Mouse (Mus musculus): ENCODE data around the gene Ppt1. TPM values are rescaled to one million over a fixed set of nuclear protein-coding genes. Genes with fewer than 3 reads are reported as not detected.

The Ppt1 gene
- polyA plus RNA-seq, 1 experiment from 2014 or later: 54.9 TPM

DNA sequence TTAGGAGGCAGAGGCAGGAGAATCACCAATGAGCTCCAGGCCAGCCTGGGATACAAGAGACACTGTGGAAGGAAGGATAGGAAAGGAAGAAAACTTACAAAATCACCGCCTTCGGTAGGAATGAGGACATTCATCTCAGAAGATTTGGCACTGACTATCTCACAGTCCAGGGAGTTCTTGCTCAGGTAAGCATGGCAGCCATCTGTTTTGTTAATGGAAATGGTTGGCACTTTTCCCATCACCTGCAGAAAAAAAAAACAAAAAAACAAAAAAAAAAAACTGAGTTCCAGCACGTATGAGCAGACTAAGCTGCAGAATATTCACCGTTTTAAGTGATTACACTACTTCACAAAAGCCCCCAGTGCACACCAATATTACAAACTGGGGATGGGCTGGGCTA is 25.8 kb downstream of the Ppt1 start:
- 94% methylated on average over 4 of the region's 4 CpGs for whole genome bisulfite sequencing
- Histone ChIP-seq H3K27me3 (replicated peaks; ENCODE audit: control insufficient read depth, insufficient read depth, low read length) (no peaks in the 10 kb centered on the region), H3K9ac (ENCODE audit: low read depth, low read length) (no peak overlapping the region), H3K4me3 (ENCODE audit: low read depth, low read length) (no peak overlapping the region), H3K4me2 (replicated peaks; ENCODE audit: low read depth) (no peak overlapping the region), H3K4me1 (replicated peaks; ENCODE audit: control insufficient read depth, insufficient read depth, low read length) (no peaks in the 10 kb centered on the region), H3K36me3 (ENCODE audit: control insufficient read depth, insufficient read depth) (peaks cover 84% of the 10 kb centered on the region), H3K9me3 (ENCODE audit: control insufficient read depth) (no peaks in the 10 kb centered on the region), H3K27ac (ENCODE audit: low read depth, low read length) (no peak overlapping the region)
- TF ChIP-seq CTCF (IDR thresholded peaks at IDR 0.05; ENCODE audit: low read depth): no peak
- ATAC-seq: no peak

DNA sequence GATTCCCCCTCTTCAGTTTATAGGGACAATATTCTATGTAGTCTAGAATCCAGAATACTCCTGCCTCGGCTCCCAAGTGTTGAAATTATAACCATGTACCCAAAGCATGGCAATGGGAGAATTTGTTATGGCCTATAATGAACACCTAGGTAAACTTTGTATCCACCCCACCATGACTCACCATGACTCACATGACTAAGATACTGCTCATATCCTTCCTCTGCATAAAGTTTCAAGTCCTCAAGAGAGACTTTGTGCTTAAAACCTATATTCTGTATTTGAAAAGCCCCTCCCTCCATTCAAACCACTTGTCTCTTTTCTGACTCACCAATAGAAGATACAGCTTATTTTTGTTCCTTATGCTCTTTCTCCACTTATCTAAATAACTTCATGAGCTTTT is 32.0 kb downstream of the Ppt1 start:
- peaks cover 82% of the 10 kb centered on the region for H3K36me3 ChIP-seq (ENCODE audit: control insufficient read depth, insufficient read depth)

DNA sequence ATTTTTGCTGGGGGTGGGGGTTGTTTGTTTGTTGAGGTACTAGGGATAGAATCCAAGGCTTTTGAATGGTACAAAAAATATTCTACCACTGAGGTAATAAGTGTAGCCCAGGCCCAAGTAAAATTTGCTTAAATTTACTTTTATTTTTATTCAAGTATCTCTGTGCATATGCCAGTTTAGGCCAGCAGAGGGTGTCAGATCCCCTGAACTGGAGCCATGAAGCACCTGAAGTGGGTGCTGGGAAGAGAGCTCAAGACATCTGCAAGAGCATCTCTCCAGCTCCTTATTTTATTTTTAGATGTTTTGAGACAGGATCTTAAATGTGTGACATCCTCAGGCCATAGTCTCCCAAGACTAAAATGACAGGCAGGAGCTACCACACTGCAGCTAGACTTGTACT is 34.0 kb downstream of the Ppt1 start:
- Histone ChIP-seq H3K9ac (ENCODE audit: low read depth, low read length) (no peak overlapping the region), H3K9me3 (ENCODE audit: control insufficient read depth) (no peaks in the 10 kb centered on the region), H3K4me2 (replicated peaks; ENCODE audit: low read depth) (no peak overlapping the region), H3K4me3 (ENCODE audit: low read depth, low read length) (no peak overlapping the region), H3K36me3 (ENCODE audit: control insufficient read depth, insufficient read depth) (peaks cover 63% of the 10 kb centered on the region), H3K27me3 (replicated peaks; ENCODE audit: control insufficient read depth, insufficient read depth, low read length) (no peaks in the 10 kb centered on the region), H3K4me1 (replicated peaks; ENCODE audit: control insufficient read depth, insufficient read depth, low read length) (no peaks in the 10 kb centered on the region), H3K27ac (ENCODE audit: low read depth, low read length) (no peak overlapping the region)
- ATAC-seq: no peak
- peak; percentile 69 for TF ChIP-seq CTCF (IDR thresholded peaks at IDR 0.05; ENCODE audit: low read depth)

More for the DNA sequence above, 32.0 kb downstream of the Ppt1 start:
- Histone ChIP-seq H3K4me3 (ENCODE audit: low read depth, low read length) (no peak overlapping the region), H3K4me2 (replicated peaks; ENCODE audit: low read depth) (no peak overlapping the region), H3K9me3 (ENCODE audit: control insufficient read depth) (no peaks in the 10 kb centered on the region), H3K9ac (ENCODE audit: low read depth, low read length) (no peak overlapping the region), H3K27ac (ENCODE audit: low read depth, low read length) (no peak overlapping the region), H3K4me1 (replicated peaks; ENCODE audit: control insufficient read depth, insufficient read depth, low read length) (no peaks in the 10 kb centered on the region), H3K27me3 (replicated peaks; ENCODE audit: control insufficient read depth, insufficient read depth, low read length) (no peaks in the 10 kb centered on the region)
- ATAC-seq: peak; percentile 47; the same call in 1 of the 2 replicates
- TF ChIP-seq CTCF (IDR thresholded peaks at IDR 0.05; ENCODE audit: low read depth): no peak
- 60% methylated on average over 1 of the region's 1 CpGs for WGBS

DNA sequence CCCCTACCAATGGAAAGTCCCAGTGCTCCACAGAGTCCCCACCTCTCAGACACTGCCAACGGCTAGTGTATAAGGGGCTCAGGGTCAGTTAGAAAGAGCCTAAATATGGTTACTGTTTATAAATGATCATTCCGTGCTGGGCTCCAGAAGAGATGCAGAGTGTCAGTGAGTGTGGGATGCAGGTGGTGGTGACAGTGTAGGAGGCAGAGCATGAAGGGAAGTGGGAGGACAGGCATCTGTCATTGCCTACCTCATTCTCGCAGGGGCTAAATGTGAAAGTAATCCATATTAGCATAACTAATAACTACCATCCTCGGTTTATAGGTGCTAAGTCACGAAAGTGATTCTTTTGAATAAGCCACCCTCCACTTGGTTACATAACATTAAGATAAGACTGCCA is 34.7 kb downstream of the Ppt1 start:
- H3K4me2 ChIP-seq (replicated peaks; ENCODE audit: low read depth): no peak overlapping the region
- no peak overlapping the region for H3K4me3 ChIP-seq (ENCODE audit: low read depth, low read length)
- H3K27me3 ChIP-seq (replicated peaks; ENCODE audit: control insufficient read depth, insufficient read depth, low read length): no peaks in the 10 kb centered on the region
- WGBS: 76% methylated on average over 5 of the region's 5 CpGs
- H3K4me1 ChIP-seq (replicated peaks; ENCODE audit: control insufficient read depth, insufficient read depth, low read length): no peaks in the 10 kb centered on the region
- ATAC-seq: no peak
- H3K9me3 ChIP-seq (ENCODE audit: control insufficient read depth): no peaks in the 10 kb centered on the region
- no peak overlapping the region for H3K9ac ChIP-seq (ENCODE audit: low read depth, low read length)
- no peak overlapping the region for H3K27ac ChIP-seq (ENCODE audit: low read depth, low read length)
- no peak for TF ChIP-seq CTCF (IDR thresholded peaks at IDR 0.05; ENCODE audit: low read depth)
- H3K36me3 ChIP-seq (ENCODE audit: control insufficient read depth, insufficient read depth): peaks cover 56% of the 10 kb centered on the region

DNA sequence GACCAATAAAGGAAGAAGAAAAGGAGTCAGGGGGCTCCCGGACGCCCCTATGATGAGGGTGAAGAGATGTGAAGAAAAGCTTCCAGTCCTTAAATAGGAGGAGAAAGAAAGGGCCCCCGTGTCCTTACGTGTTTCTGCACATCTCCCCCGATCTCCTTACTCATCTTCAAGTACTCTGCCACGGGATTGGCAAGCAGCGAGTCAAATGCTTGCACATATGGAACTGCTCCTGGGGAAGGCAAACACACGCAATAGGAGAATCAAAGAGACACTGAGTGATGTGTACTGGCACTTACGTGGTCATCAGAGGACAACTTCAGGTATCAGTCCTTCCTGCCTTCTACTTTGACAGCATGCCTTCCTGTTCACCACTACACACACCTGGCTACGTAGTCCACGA is 35.2 kb downstream of the Ppt1 start:
- Histone ChIP-seq H3K9ac (ENCODE audit: low read depth, low read length) (no peak overlapping the region), H3K36me3 (ENCODE audit: control insufficient read depth, insufficient read depth) (peaks cover 51% of the 10 kb centered on the region), H3K4me3 (ENCODE audit: low read depth, low read length) (no peak overlapping the region), H3K27me3 (replicated peaks; ENCODE audit: control insufficient read depth, insufficient read depth, low read length) (no peaks in the 10 kb centered on the region), H3K27ac (ENCODE audit: low read depth, low read length) (0 out of 2 replicates have a peak overlapping the region, but pooled peaks have one; percentile 15), H3K4me2 (replicated peaks; ENCODE audit: low read depth) (no peak overlapping the region), H3K9me3 (ENCODE audit: control insufficient read depth) (no peaks in the 10 kb centered on the region), H3K4me1 (replicated peaks; ENCODE audit: control insufficient read depth, insufficient read depth, low read length) (no peaks in the 10 kb centered on the region)
- ATAC-seq: no peak
- no peak for TF ChIP-seq CTCF (IDR thresholded peaks at IDR 0.05; ENCODE audit: low read depth)
- 87% methylated on average over 11 of the region's 11 CpGs for WGBS

DNA sequence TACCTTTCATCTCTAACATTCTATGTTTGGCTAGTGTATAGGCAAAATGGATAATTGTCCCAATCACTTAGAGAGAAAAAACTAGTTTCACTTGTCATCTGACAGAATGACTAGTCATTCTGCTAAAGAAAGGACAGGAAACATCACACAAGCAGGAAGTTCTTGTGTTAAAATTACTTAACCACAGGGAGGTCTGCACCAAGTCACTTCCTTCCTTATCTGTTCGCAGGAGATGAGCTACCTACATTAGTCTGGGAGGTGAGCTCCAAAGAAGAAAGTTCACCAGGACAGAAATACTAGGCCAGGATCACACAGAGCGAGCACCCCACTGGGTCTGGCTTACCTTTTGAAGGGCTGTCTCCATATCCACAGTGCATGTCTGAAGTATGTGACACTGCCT is 35.9 kb downstream of the Ppt1 start:
- no peak overlapping the region for H3K4me3 ChIP-seq (ENCODE audit: low read depth, low read length)
- H3K27me3 ChIP-seq (replicated peaks; ENCODE audit: control insufficient read depth, insufficient read depth, low read length): no peaks in the 10 kb centered on the region
- H3K27ac ChIP-seq (ENCODE audit: low read depth, low read length): no peak overlapping the region
- no peaks in the 10 kb centered on the region for H3K4me1 ChIP-seq (replicated peaks; ENCODE audit: control insufficient read depth, insufficient read depth, low read length)
- no peaks in the 10 kb centered on the region for H3K9me3 ChIP-seq (ENCODE audit: control insufficient read depth)
- H3K9ac ChIP-seq (ENCODE audit: low read depth, low read length): no peak overlapping the region
- 61% methylated on average over 2 of the region's 2 CpGs for WGBS
- no peak for ATAC-seq
- peaks cover 46% of the 10 kb centered on the region for H3K36me3 ChIP-seq (ENCODE audit: control insufficient read depth, insufficient read depth)
- H3K4me2 ChIP-seq (replicated peaks; ENCODE audit: low read depth): no peak overlapping the region
- TF ChIP-seq CTCF (IDR thresholded peaks at IDR 0.05; ENCODE audit: low read depth): no peak

DNA sequence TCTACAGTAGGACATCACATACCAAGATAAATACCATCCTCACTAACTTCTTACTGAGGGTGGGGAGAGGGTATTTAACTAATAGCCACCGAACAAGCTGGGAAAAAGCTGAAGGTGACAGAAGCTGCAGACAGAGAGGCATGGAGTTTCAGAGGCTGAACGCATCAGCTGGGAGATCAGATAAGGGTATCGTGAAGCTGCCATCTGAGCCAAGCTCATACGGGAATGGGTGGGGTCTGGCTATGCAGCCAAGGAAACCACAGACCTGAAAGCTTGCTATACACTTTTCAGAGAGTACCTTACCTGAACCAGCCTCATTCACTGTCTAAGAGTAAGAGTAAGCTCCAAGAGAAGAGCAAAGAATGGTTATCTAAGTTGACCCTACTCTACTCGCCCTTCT is 37.0 kb downstream of the Ppt1 start:
- no peak overlapping the region for H3K9ac ChIP-seq (ENCODE audit: low read depth, low read length)
- H3K4me1 ChIP-seq (replicated peaks; ENCODE audit: control insufficient read depth, insufficient read depth, low read length): no peaks in the 10 kb centered on the region
- H3K36me3 ChIP-seq (ENCODE audit: control insufficient read depth, insufficient read depth): peaks cover 39% of the 10 kb centered on the region
- no peak for ATAC-seq
- H3K9me3 ChIP-seq (ENCODE audit: control insufficient read depth): no peaks in the 10 kb centered on the region
- H3K4me3 ChIP-seq (ENCODE audit: low read depth, low read length): no peak overlapping the region
- TF ChIP-seq CTCF (IDR thresholded peaks at IDR 0.05; ENCODE audit: low read depth): no peak
- no peak overlapping the region for H3K4me2 ChIP-seq (replicated peaks; ENCODE audit: low read depth)
- 48% methylated on average over 5 of the region's 5 CpGs for WGBS
- no peaks in the 10 kb centered on the region for H3K27me3 ChIP-seq (replicated peaks; ENCODE audit: control insufficient read depth, insufficient read depth, low read length)
- H3K27ac ChIP-seq (ENCODE audit: low read depth, low read length): no peak overlapping the region
